Comparison of ENCODE assay signal across 31 mouse cellular contexts in the genomic region with DNA sequence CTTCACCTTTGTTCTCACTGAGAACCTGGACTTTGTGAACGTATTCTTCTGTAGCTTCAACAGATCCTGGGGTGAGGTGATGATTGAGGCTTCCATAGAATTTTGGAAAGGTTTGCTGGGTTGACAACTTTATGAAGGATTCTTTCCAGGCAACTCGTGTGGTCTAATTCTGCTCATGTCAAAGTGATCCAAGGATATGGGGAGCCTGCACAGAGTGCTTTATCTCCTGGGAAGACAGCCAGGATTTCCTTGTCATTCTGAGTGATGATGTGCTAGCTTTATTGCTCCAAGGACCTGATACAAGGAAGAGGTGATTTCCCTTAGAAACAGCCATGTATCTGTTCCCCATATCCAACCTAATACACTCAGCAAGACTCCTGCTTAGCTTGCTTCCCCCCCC.
DNase-seq lines count a peak whose midpoint lies in the region; ATAC-seq and TF ChIP-seq lines count a peak whose summit lies in the region.
"Had no signal": no experiment of that assay in that cellular context is flagged by ENCODE, and none has a peak within 500 bp of the region (broad histone marks: within the 10 kb centered on the region; RNA-seq: fewer than 3 reads in every experiment).

No protein-coding gene starts in this region.

- H3K4me3 ChIP-seq in lung, embryonic 14.5 days (ENCODE audit: low read depth, low read length), result no peak overlapping the region
- H3K4me3 ChIP-seq: forebrain, embryonic 13.5 days; heart, embryonic 12.5 days; hindbrain, embryonic 10.5 days; hindbrain, embryonic 15.5 days; intestine, embryonic 15.5 days; layer of hippocampus, adult 2 months; left cerebral cortex, adult 2 months; limb, embryonic 13.5 days; liver, embryonic 13.5 days; megakaryocyte, embryonic 14.5 days; midbrain, embryonic 12.5 days; myocyte; neural tube, embryonic 12.5 days had no signal

- WGBS in lung, embryonic 14.5 days, result 19% methylated on average over 2 of the region's 2 CpGs

- no peak for DNase-seq in frontal cortex, postnatal 36 days (ENCODE audit: low spot score in 2 of 2)
- peak; percentile 81 for DNase-seq in lung, embryonic 14.5 days
- DNase-seq in lung, postnatal 25 days (ENCODE audit: low spot score), result no peak
- DNase-seq in 3T3-L1 (ENCODE audit: low read depth, low spot score), result peak; percentile 45
- DNase-seq in adrenal gland, postnatal 14 days, result peak; percentile 39
- no peak for DNase-seq in cerebellum, adult 11 months
- DNase-seq: cerebellum, adult 18-20 months; cerebellum, postnatal 10 days; gastrocnemius, postnatal 25 days; heart, postnatal 14 days; kidney, adult 2 months; kidney, postnatal 36 days; liver, embryonic 13.5 days; lung, adult 2 months; right cerebral cortex, adult 18-20 months; spleen, adult 18-20 months; thymus, postnatal 25 days had no signal

- no peak overlapping the region for H3K27ac ChIP-seq in lung, embryonic 14.5 days (ENCODE audit: low read depth)
- H3K27ac ChIP-seq: forebrain, embryonic 13.5 days; hindbrain, embryonic 10.5 days; hindbrain, embryonic 15.5 days; intestine, embryonic 15.5 days; layer of hippocampus, adult 2 months; left cerebral cortex, adult 2 months; limb, embryonic 13.5 days; liver, embryonic 13.5 days; midbrain, embryonic 12.5 days; neural tube, embryonic 12.5 days had no signal

- H3K9ac ChIP-seq in lung, embryonic 14.5 days, result no peak overlapping the region
- H3K9ac ChIP-seq: forebrain, embryonic 13.5 days; heart, embryonic 12.5 days; hindbrain, embryonic 15.5 days; intestine, embryonic 15.5 days; limb, embryonic 13.5 days; liver, embryonic 13.5 days; midbrain, embryonic 12.5 days; neural tube, embryonic 12.5 days had no signal

- H3K4me2 ChIP-seq in lung, embryonic 14.5 days, result no peak overlapping the region
- H3K4me2 ChIP-seq: forebrain, embryonic 13.5 days; heart, embryonic 12.5 days; hindbrain, embryonic 15.5 days; intestine, embryonic 15.5 days; limb, embryonic 13.5 days; liver, embryonic 13.5 days; midbrain, embryonic 12.5 days; neural tube, embryonic 12.5 days had no signal

- H3K27me3 ChIP-seq in lung, embryonic 14.5 days (ENCODE audit: insufficient read depth, low read length), result no peaks in the 10 kb centered on the region
- H3K27me3 ChIP-seq: forebrain, embryonic 13.5 days; heart, embryonic 12.5 days; hindbrain, embryonic 15.5 days; intestine, embryonic 15.5 days; limb, embryonic 13.5 days; liver, embryonic 13.5 days; megakaryocyte, embryonic 14.5 days; midbrain, embryonic 12.5 days; neural tube, embryonic 12.5 days had no signal

- H3K9me3 ChIP-seq in lung, embryonic 14.5 days (ENCODE audit: low read depth, low read length), result no peaks in the 10 kb centered on the region
- H3K9me3 ChIP-seq: forebrain, embryonic 13.5 days; heart, embryonic 12.5 days; hindbrain, embryonic 10.5 days; hindbrain, embryonic 15.5 days; intestine, embryonic 15.5 days; limb, embryonic 13.5 days; liver, embryonic 13.5 days; megakaryocyte, embryonic 14.5 days; midbrain, embryonic 12.5 days; neural tube, embryonic 12.5 days had no signal

- no peak for TF ChIP-seq CTCF in lung, embryonic 14.5 days (IDR thresholded peaks at IDR 0.05; ENCODE audit: low read depth)

- H3K4me1 ChIP-seq in lung, embryonic 14.5 days (ENCODE audit: insufficient read depth), result no peaks in the 10 kb centered on the region
- H3K4me1 ChIP-seq: forebrain, embryonic 13.5 days; heart, embryonic 12.5 days; hindbrain, embryonic 10.5 days; hindbrain, embryonic 15.5 days; intestine, embryonic 15.5 days; limb, embryonic 13.5 days; liver, embryonic 13.5 days; megakaryocyte, embryonic 14.5 days; midbrain, embryonic 12.5 days; neural tube, embryonic 12.5 days had no signal

- ATAC-seq in frontal cortex, adult (ENCODE audit: low TSS enrichment), result peak; percentile 48; the same call in 1 of the 2 replicates
- ATAC-seq in lung, embryonic 14.5 days (ENCODE audit: insufficient read depth), result peak; percentile 89; the same call in 1 of the 2 replicates
- ATAC-seq: activated CD4-positive, CD25-positive, alpha-beta regulatory T cell, adult 4 months; forebrain, embryonic 13.5 days; intestine, embryonic 15.5 days had no signal

- H3K36me3 ChIP-seq in lung, embryonic 14.5 days (ENCODE audit: insufficient read depth), result no peaks in the 10 kb centered on the region
- H3K36me3 ChIP-seq: heart, embryonic 12.5 days; hindbrain, embryonic 10.5 days; hindbrain, embryonic 15.5 days; intestine, embryonic 15.5 days; limb, embryonic 13.5 days; liver, embryonic 13.5 days; midbrain, embryonic 12.5 days; neural tube, embryonic 12.5 days had no signal

Comparison
In these comparisons a context has a peak if more than half of its experiments do, and no peak if none do; other contexts are left out.
1. DNase-seq: peak in lung, embryonic 14.5 days (single experiment), 3T3-L1 (single experiment) and adrenal gland, postnatal 14 days (single experiment); none in frontal cortex, postnatal 36 days (0 of 2), lung, postnatal 25 days (single experiment) and cerebellum, adult 11 months (single experiment).